Mouse (Mus musculus) embryo, embryonic 9.5 days (tissue): Measurements from ENCODE around the gene Stx19.

Experiments
- DNase-seq: peaks from one replicate; pipeline ENCODE4 v3.0.0-alpha.2; 2017; ENCODE audit errors: extremely low spot score

Gene Stx19

GRCm38 (mm10) chr16:62852464-62853252 lies 38.2 kb downstream of the Stx19 start:
- no peak for DNase-seq

GRCm38 (mm10) chr16:62853611-62854126 lies 39.2 kb downstream of the Stx19 start:
- peak; percentile 8 for DNase-seq

- DNase-seq: peak; percentile 80
Measured at GRCm38 (mm10) chr16:62854191-62855068, 40.0 kb downstream of the Stx19 start, which contains the start of gene Pros1. TSS of gene Pros1 (plus strand) at chr16:62854307.

- DNase-seq: no peak
Measured at GRCm38 (mm10) chr16:62855385-62855784, 40.9 kb downstream of the Stx19 start.

- no peak for DNase-seq
Measured at GRCm38 (mm10) chr16:62856273-62856672, 41.8 kb downstream of the Stx19 start.

- no peak for DNase-seq
Measured at GRCm38 (mm10) chr16:62857498-62857897, 43.0 kb downstream of the Stx19 start.

- no peak for DNase-seq
Measured at GRCm38 (mm10) chr16:62858018-62858417, 43.5 kb downstream of the Stx19 start.

GRCm38 (mm10) chr16:62860140-62860539 lies 45.7 kb downstream of the Stx19 start:
- DNase-seq: no peak

GRCm38 (mm10) chr16:62861455-62861854 lies 47.0 kb downstream of the Stx19 start:
- no peak for DNase-seq

- DNase-seq: peak; percentile 15
Measured at GRCm38 (mm10) chr16:62872688-62873117, 58.2 kb downstream of the Stx19 start.

- DNase-seq: no peak
Measured at GRCm38 (mm10) chr16:62873180-62873579, 58.7 kb downstream of the Stx19 start.
